Mouse (Mus musculus) neutrophil, adult 5-6 weeks (primary cell): ENCODE data around the gene Clgn. TPM values are rescaled to one million over a fixed set of nuclear protein-coding genes. Genes with fewer than 3 reads are reported as not detected.

Experiments used
- total RNA-seq: library from RNA; stranded (forward); fragments of 200-1000 nt; gene quantifications from 2 replicates; pipeline ENCODE4 v1.2.3, GENCODE M21; 2017

Gene Clgn
- total RNA-seq, 1 experiment from 2014 or later: not detected

Other genes with a start within 250 kb of the Clgn start
- 2.3 and 2.6 TPM in 2 replicates for gene Tbc1d9, start 224.5 kb upstream of the Clgn start, total RNA-seq
- gene Gm10645, start 223.7 kb upstream of the Clgn start, total RNA-seq: 0.98 and 1.2 TPM in 2 replicates
- not detected in 2 replicates for gene Ucp1, start 99.5 kb upstream of the Clgn start, total RNA-seq
- 36.1 and 36.2 TPM in 2 replicates for gene Elmod2, start 57.4 kb upstream of the Clgn start, total RNA-seq
- gene Mgat4d, start 41.4 kb upstream of the Clgn start, total RNA-seq: not detected in 2 replicates
- gene Scoc, start 68.5 kb downstream of the Clgn start, total RNA-seq: 18.7 and 20.5 TPM in 2 replicates
- gene Olfr370, start 145.9 kb downstream of the Clgn start, total RNA-seq: not detected in 2 replicates
- 89.4 and 91.9 TPM in 2 replicates for gene Ndufb7, start 176.8 kb downstream of the Clgn start, total RNA-seq
- gene Tecr, start 218.1 kb downstream of the Clgn start, total RNA-seq: 114 and 122 TPM in 2 replicates
- gene Dnajb1, start 218.3 kb downstream of the Clgn start, total RNA-seq: 42.1 and 42.7 TPM in 2 replicates